Mouse (Mus musculus): ENCODE measurements around the gene Nphp1. TPM values are rescaled to one million over a fixed set of nuclear protein-coding genes. Genes with fewer than 3 reads are reported as not detected.
A peak's percentile ranks its signal among the peaks of the same experiment; 100 is the strongest.

Gene Nphp1
- total and polyA plus RNA-seq, 3 experiments = 4.6 to 9.7 (median 8.2) TPM

GRCm38 (mm10) chr2:127789138-127789537 lies 441 bp upstream of the Nphp1 start:
- Histone ChIP-seq H3K4me2 (ENCODE audit: insufficient read depth, low read depth, poor library complexity, severe bottlenecking) (peak overlapping the region; percentile 89), H3K9me3 (replicated peaks; ENCODE audit: low read length) (no peaks in the 10 kb centered on the region), H3K36me3 (replicated peaks in 1 of 2; ENCODE audit: control insufficient read depth in 1 of 2, insufficient read depth in 1 of 2, low read length in 1 of 2) (peaks cover 0 to 2% of the 10 kb centered on the region in 2 experiments), H3K4me1 (ENCODE audit: control insufficient read depth in 1 of 2, insufficient read depth in 2 of 2) (peaks cover 2 to 25% of the 10 kb centered on the region in 2 experiments; a peak in 3 of 4 replicates), H3K79me2 (replicated peaks; ENCODE audit: control insufficient read depth, extremely low read depth, insufficient read depth, poor library complexity, severe bottlenecking) (peaks cover 9% of the 10 kb centered on the region; the same call in 1 of the 2 replicates), H3K4me3 (replicated peaks in 1 of 3; ENCODE audit: low read depth in 2 of 3, low read length in 2 of 3, poor library complexity in 1 of 3) (peak overlapping the region; percentile 59 to 67 (median 63)), H3K27me3 (replicated peaks) (no peaks in the 10 kb centered on the region), H3K9ac (ENCODE audit: insufficient read depth, low read depth) (peak overlapping the region; percentile 88), H3K27ac (ENCODE audit: insufficient read depth, low read depth) (no peak overlapping the region)
- dilution Hi-C loops (cut with MboI; ENCODE audit: extremely low pct_ligation_motif_present, extremely low pct_unique_long_range_greater_than_20kb, low sequenced_read_pairs) (no loop called here), in situ Hi-C loops (cut with MboI; ENCODE audit: low pct_ligation_motif_present, low pct_unique_long_range_greater_than_20kb, low sequenced_read_pairs) (no loop called here)
- peak; percentile 12 for DNase-seq (ENCODE audit: extremely low read depth)
- TF ChIP-seq KAT2A (IDR thresholded peaks at IDR 0.05; ENCODE audit: insufficient replicate concordance, low read length) (no peak), MXI1 (IDR thresholded peaks at IDR 0.05; ENCODE audit: low read depth, low read length) (no peak), TBP (conservative IDR thresholded peaks at IDR 0.05; ENCODE audit: low read depth, low read length) (no peak), CTCF (conservative IDR thresholded peaks at IDR 0.05 in 1 of 2, IDR thresholded peaks at IDR 0.05 in 1 of 2; ENCODE audit: low read depth in 2 of 2, low read length in 2 of 2) (no peak), JUND (conservative IDR thresholded peaks at IDR 0.05; ENCODE audit: low read depth, low read length) (no peak), EP300 (IDR thresholded peaks at IDR 0.05; ENCODE audit: low read length) (no peak), CHD1 (IDR thresholded peaks at IDR 0.05; ENCODE audit: low read depth, low read length) (no peak), RCOR1 (conservative IDR thresholded peaks at IDR 0.05; ENCODE audit: low read depth, low read length) (no peak), MEF2A (IDR thresholded peaks at IDR 0.05; ENCODE audit: borderline replicate concordance, low read depth, low read length) (no peak), HCFC1 (IDR thresholded peaks at IDR 0.05; ENCODE audit: low read depth, low read length) (no peak)

GRCm38 (mm10) chr2:127787226-127787625 lies 1.5 kb downstream of the Nphp1 start:
- in situ Hi-C loops (cut with MboI; ENCODE audit: low pct_ligation_motif_present, low pct_unique_long_range_greater_than_20kb, low sequenced_read_pairs) = no loop called here
- Histone ChIP-seq H3K9me3 (replicated peaks; ENCODE audit: low read length) (no peaks in the 10 kb centered on the region), H3K79me2 (replicated peaks; ENCODE audit: control insufficient read depth, extremely low read depth, insufficient read depth, poor library complexity, severe bottlenecking) (peaks cover 9% of the 10 kb centered on the region; the same call in 1 of the 2 replicates), H3K36me3 (replicated peaks in 1 of 2; ENCODE audit: control insufficient read depth in 1 of 2, insufficient read depth in 1 of 2, low read length in 1 of 2) (peaks cover 0 to 2% of the 10 kb centered on the region in 2 experiments), H3K27ac (ENCODE audit: insufficient read depth, low read depth) (no peak overlapping the region), H3K4me1 (ENCODE audit: control insufficient read depth in 1 of 2, insufficient read depth in 2 of 2) (peaks cover 2 to 25% of the 10 kb centered on the region in 2 experiments; a peak in 3 of 4 replicates), H3K27me3 (replicated peaks) (no peaks in the 10 kb centered on the region), H3K4me2 (ENCODE audit: insufficient read depth, low read depth, poor library complexity, severe bottlenecking) (no peak overlapping the region), H3K4me3 (replicated peaks in 1 of 3; ENCODE audit: low read depth in 2 of 3, low read length in 2 of 3, poor library complexity in 1 of 3) (no peak overlapping the region), H3K9ac (ENCODE audit: insufficient read depth, low read depth) (no peak overlapping the region)
- no peak for DNase-seq (ENCODE audit: extremely low read depth)
- TF ChIP-seq TCF12 (IDR thresholded peaks at IDR 0.05; ENCODE audit: low read depth, low read length) (no peak), ZKSCAN1 (IDR thresholded peaks at IDR 0.05; ENCODE audit: borderline replicate concordance, low read depth, low read length) (no peak), GABPA (IDR thresholded peaks at IDR 0.05; ENCODE audit: insufficient replicate concordance, low read depth, low read length) (no peak), ELF1 (IDR thresholded peaks at IDR 0.05; ENCODE audit: low read depth, low read length) (no peak), USF1 (IDR thresholded peaks at IDR 0.05; ENCODE audit: low read depth, low read length) (no peak), CHD1 (IDR thresholded peaks at IDR 0.05; ENCODE audit: low read depth, low read length) (no peak), POLR2AphosphoS2 (IDR thresholded peaks at IDR 0.05; ENCODE audit: low read depth, low read length) (no peak)
- dilution Hi-C loops (cut with MboI; ENCODE audit: extremely low pct_ligation_motif_present, extremely low pct_unique_long_range_greater_than_20kb, low sequenced_read_pairs) = no loop called here
